Mouse (Mus musculus) ES-E14 (cell line): ENCODE measurements at regions not wholly inside any gene's neighbourhood (a gene's known extent, or its start where the extent isn't known, plus 50 kb on each side); places are given as distances from the start of the nearest gene placed in this dataset.

Source experiments
- DNase-seq: peaks from one replicate; pipeline ENCODE4 v3.0.0-alpha.2; 2013; ENCODE audit warnings: low read depth, low spot score
- H3K27ac ChIP-seq: 2 replicates; pipeline ENCODE4 v1.5.1; 2012; ENCODE audit warnings: low read depth, mild to moderate bottlenecking, low read length, moderate library complexity, mixed read lengths; ENCODE audit not compliant: poor library complexity, insufficient read depth, severe bottlenecking
- H3K36me3 ChIP-seq: 2 replicates; pipeline ENCODE4 v1.6.1; 2012; ENCODE audit warnings: mild to moderate bottlenecking, low read length, moderate library complexity, mixed read lengths; ENCODE audit not compliant: control insufficient read depth, poor library complexity, insufficient read depth, severe bottlenecking
- H3K4me1 ChIP-seq, 2 experiments: fragments of 150-350 bp in 1 of 2; sonication (generic) in 1 of 2; 2 replicates each; pipeline ENCODE4 v1.6.1; 2012; ENCODE audit warnings: low read length in 2 of 2, mild to moderate bottlenecking in 1 of 2, mixed read lengths in 1 of 2; ENCODE audit not compliant: control insufficient read depth in 2 of 2, insufficient read depth in 2 of 2, poor library complexity in 1 of 2
- H3K4me3 ChIP-seq, 2 experiments: fragments of 150-350 bp in 1 of 2; sonication (generic) in 1 of 2; 2 replicates each; pipeline ENCODE4 v1.5.1; 2012; ENCODE audit warnings: low read length in 2 of 2, low read depth in 1 of 2, mild to moderate bottlenecking in 1 of 2, mixed read lengths in 1 of 2; ENCODE audit not compliant: insufficient read depth in 1 of 2, poor library complexity in 1 of 2, severe bottlenecking in 1 of 2
- H3K9ac ChIP-seq: 2 replicates; pipeline ENCODE4 v1.6.1; 2012; ENCODE audit warnings: low read depth, mild to moderate bottlenecking, low read length, mixed read lengths; ENCODE audit not compliant: poor library complexity, insufficient read depth, severe bottlenecking
- H3K9me3 ChIP-seq: fragments of 150-350 bp; sonication (generic); 2 replicates; pipeline ENCODE4 v1.6.1; 2012; ENCODE audit warnings: low read depth, mild to moderate bottlenecking, low read length; ENCODE audit not compliant: control insufficient read depth, insufficient read depth
- CHD2 ChIP-seq: IDR thresholded peaks from 2 replicates; pipeline ENCODE4 v1.6.1; 2014; ENCODE audit warnings: mild to moderate bottlenecking, low read depth, low read length, inconsistent platforms
- HCFC1 ChIP-seq: IDR thresholded peaks from 2 replicates; pipeline ENCODE4 v1.6.1; 2012; ENCODE audit warnings: low read length, inconsistent platforms, borderline replicate concordance; ENCODE audit not compliant: insufficient read depth
- MAFK ChIP-seq: IDR thresholded peaks from 2 replicates; pipeline ENCODE4 v1.6.1; 2014; ENCODE audit warnings: mild to moderate bottlenecking, low read depth, low read length, inconsistent platforms; ENCODE audit not compliant: insufficient read depth
- ZC3H11A ChIP-seq: IDR thresholded peaks from 2 replicates; pipeline ENCODE4 v1.6.1; 2012; ENCODE audit warnings: low read depth, mild to moderate bottlenecking, inconsistent platforms, low read length, borderline replicate concordance
- ZNF384 ChIP-seq: IDR thresholded peaks from 2 replicates; pipeline ENCODE4 v1.6.1; 2012; ENCODE audit warnings: low read depth, low read length, inconsistent platforms
- in situ Hi-C, 2 experiments: fragments of 600-800 bp; cut with MboI; formaldehyde crosslinking; loops; one replicate each; pipeline ENCODE4 v1.15.1; 2025; ENCODE audit warnings: low sequenced_read_pairs in 2 of 2, inconsistent platforms in 1 of 2; ENCODE audit not compliant: unreplicated experiment in 2 of 2

DNA sequence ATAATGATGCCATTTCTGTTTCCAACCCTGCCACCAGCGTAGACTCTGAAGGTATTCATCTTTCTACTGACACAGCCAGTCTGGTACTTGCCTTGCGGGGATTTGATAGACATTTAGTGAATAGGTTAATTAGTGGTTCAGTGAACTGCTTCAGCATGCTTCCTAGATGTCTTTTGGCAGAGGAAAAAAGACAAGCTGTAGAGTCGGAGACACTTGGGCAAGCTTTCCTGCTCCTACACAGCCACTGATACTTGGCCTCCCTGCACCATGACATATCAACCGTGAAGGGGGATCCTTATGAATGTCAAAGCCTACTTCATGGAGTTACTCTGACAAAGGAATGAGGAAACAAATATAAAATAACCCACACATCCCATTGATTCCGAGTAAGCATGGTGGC is 308.7 kb downstream of the Kctd12 start:
- Histone ChIP-seq H3K9me3 (no peaks in the 10 kb centered on the region), H3K9ac (no peak overlapping the region), H3K27ac (no peak overlapping the region), H3K4me3 (no peak overlapping the region), H3K4me1 (no peaks in the 10 kb centered on the region), H3K36me3 (no peaks in the 10 kb centered on the region)
- in situ Hi-C loops = no loop called here
- TF ChIP-seq ZNF384 (no peak), ZC3H11A (no peak), CHD2 (no peak), HCFC1 (no peak), MAFK (no peak)
- DNase-seq = no peak

DNA sequence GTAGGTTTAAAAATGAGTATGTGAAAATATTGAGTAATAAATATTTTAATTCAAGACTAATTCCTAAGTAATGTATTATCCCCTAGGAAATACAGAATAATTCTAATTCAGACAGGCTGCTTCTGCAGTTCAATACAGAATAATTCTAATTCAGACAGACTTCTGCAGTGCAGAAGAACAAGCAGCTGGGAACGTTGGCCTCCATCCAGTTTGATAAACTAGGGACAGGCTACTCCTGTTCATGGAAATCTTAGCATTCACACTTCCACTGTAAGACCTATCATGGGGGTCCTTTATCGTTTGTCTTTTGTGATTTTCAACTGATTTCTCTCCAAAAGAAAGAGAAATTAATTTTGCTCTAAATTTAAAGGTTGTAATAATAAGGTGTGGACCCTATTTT is 319.2 kb downstream of the Kctd12 start:
- Histone ChIP-seq H3K27ac (no peak overlapping the region), H3K4me3 (no peak overlapping the region), H3K9ac (no peak overlapping the region), H3K9me3 (no peaks in the 10 kb centered on the region), H3K4me1 (no peaks in the 10 kb centered on the region), H3K36me3 (no peaks in the 10 kb centered on the region)
- in situ Hi-C loops = no loop called here
- DNase-seq = no peak
- no peak for TF ChIP-seq ZNF384

DNA sequence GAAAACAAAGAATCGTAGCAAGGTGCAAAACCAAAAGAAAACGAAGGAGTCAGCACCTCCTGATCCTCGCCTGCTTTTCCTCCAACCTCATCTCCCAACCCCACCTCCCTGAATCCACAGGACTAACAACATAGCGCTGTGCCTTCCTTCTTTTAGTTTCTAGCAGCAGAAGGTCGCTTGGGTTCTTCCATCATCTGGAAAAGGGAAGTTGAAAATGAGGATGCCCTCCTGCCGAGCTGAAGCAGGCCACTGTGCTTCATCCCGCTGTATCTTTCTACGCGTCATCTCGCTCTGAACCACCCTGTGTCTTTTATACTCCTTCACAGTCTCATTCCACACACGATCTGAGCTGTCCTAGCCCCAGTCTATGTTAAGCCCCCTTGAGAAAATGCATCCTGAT is 322.1 kb downstream of the Kctd12 start:
- DNase-seq = no peak
- H3K9me3 ChIP-seq = no peaks in the 10 kb centered on the region
- TF ChIP-seq CHD2 (no peak), ZNF384 (no peak), MAFK (no peak), HCFC1 (no peak), ZC3H11A (no peak)
- in situ Hi-C loops = no loop called here
- H3K4me1 ChIP-seq = no peaks in the 10 kb centered on the region
- H3K9ac ChIP-seq = no peak overlapping the region
- no peak overlapping the region for H3K4me3 ChIP-seq
- no peaks in the 10 kb centered on the region for H3K36me3 ChIP-seq
- H3K27ac ChIP-seq = no peak overlapping the region

DNA sequence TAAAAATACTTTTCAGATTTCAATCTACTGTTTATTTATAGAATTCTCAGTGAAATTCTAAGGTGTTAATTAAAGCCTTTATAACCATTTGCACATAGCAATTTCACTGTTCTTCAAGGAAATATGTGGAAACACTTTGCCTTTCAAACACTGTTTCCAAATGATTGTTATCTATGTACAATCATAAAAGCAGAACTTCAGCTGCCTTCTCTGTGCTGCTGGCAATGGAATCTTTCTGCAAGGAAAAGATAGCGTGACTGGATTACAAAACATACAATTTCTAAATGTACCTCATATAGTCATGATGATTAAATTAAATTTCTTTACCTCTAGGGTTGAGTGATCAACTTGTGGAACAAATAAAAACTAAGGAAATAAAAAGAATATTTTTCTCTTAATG is 326.2 kb downstream of the Kctd12 start:
- no peak for TF ChIP-seq MAFK
- no peak for TF ChIP-seq HCFC1
- TF ChIP-seq ZC3H11A = no peak
- no peak for TF ChIP-seq ZNF384
- no peak for TF ChIP-seq CHD2
- H3K9me3 ChIP-seq = no peaks in the 10 kb centered on the region

DNA sequence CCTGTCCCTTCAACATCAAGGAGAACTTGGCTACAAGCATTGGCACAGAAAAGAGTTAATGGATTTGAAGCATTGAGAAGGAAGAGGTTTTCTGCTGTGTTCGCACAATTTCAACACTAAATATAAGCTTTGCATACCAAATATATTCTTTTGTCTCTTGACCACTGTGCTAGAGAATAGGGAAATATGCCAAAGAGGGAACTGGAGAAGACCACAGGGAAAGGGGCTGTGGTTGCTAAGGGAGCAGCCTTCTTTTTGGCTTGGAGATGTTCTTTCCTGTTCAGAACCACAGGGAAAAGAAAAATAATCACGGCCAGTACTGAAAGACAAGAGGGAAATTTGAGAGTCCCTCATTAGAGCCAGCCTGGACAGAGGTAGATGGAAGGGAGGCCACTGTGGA is 352.8 kb downstream of the Kctd12 start:
- TF ChIP-seq CHD2 = no peak
- no peak for TF ChIP-seq ZNF384
- TF ChIP-seq HCFC1 = no peak
- no peak for TF ChIP-seq ZC3H11A
- no peak for TF ChIP-seq MAFK
- no peaks in the 10 kb centered on the region for H3K9me3 ChIP-seq
- in situ Hi-C loops = no loop called here
- DNase-seq = no peak
- no peak overlapping the region for H3K27ac ChIP-seq
- H3K9ac ChIP-seq = no peak overlapping the region
- H3K4me3 ChIP-seq = no peak overlapping the region
- H3K4me1 ChIP-seq = no peaks in the 10 kb centered on the region
- no peaks in the 10 kb centered on the region for H3K36me3 ChIP-seq

More for the DNA sequence above, 326.2 kb downstream of the Kctd12 start:
- in situ Hi-C loops = no loop called here
- no peak for DNase-seq
- Histone ChIP-seq H3K9ac (no peak overlapping the region), H3K27ac (no peak overlapping the region), H3K4me3 (no peak overlapping the region), H3K4me1 (no peaks in the 10 kb centered on the region), H3K36me3 (no peaks in the 10 kb centered on the region)
